Comparison of ENCODE assay signal across 8 mouse cellular contexts in the genomic region with DNA sequence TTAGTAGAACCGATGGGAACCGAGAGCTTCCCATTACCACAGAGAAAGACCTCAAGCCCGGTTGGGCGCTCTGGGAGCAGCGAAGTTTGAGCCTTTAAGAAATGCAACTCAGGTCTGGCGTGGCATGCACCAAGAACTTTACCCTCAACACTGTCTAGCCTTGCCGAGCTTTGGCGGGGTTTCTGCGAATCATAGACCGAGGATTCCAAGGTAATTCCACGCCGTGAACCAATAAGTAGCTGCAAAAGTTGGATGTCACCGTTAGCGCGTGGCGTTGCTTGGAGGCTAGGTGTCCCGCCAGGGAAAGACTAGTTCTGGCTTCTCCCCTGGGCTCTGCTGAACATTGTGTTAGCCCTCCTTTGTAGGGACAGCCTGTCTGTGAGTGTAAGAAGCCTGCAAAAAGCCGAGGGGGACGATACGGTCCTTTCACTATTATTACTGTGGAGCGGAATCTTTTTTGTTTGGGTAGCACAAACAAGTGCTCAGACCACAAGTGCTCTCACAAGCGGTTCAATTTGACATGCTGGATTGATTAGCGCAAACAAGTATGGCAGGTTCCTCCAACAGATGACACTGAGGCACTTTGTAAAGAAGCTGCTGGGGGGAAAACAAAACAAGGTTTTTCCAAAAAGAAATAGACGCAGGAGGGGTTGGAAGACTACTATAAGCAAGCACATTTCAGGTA. TPM values are rescaled to one million over a fixed set of nuclear protein-coding genes. Genes with fewer than 3 reads are reported as not detected.
DNase-seq lines count a peak whose midpoint lies in the region; ATAC-seq and TF ChIP-seq lines count a peak whose summit lies in the region.

No protein-coding gene starts in this region.

- WGBS in forebrain, embryonic 11.5 days: under 1% methylated on average over 24 of the region's 24 CpGs
- under 1% methylated on average over 24 of the region's 24 CpGs for WGBS in hindbrain, embryonic 16.5 days
- 3% methylated on average over 24 of the region's 24 CpGs for WGBS in liver, embryonic 11.5 days
- WGBS in neural tube, embryonic 11.5 days: under 1% methylated on average over 24 of the region's 24 CpGs

- H3K27ac ChIP-seq in ES-E14 (ENCODE audit: insufficient read depth, low read depth, low read length, poor library complexity, severe bottlenecking): no peak overlapping the region
- H3K27ac ChIP-seq in forebrain, embryonic 11.5 days (ENCODE audit: low read depth, low read length): no peak overlapping the region
- H3K27ac ChIP-seq in hindbrain, embryonic 16.5 days (ENCODE audit: low read depth, low read length): peak overlapping the region; percentile 49; the same call in 1 of the 2 replicates
- peak overlapping the region; percentile 32; the same call in 1 of the 2 replicates for H3K27ac ChIP-seq in liver, embryonic 11.5 days (ENCODE audit: low read depth, low read length)
- H3K27ac ChIP-seq in neural tube, embryonic 11.5 days (ENCODE audit: low read depth, low read length): no peak overlapping the region

- peak overlapping the region; percentile 85 for H3K4me2 ChIP-seq in forebrain, embryonic 11.5 days (ENCODE audit: low read depth, low read length, severe bottlenecking)
- H3K4me2 ChIP-seq in hindbrain, embryonic 16.5 days (ENCODE audit: low read length): peak overlapping the region; percentile 74
- H3K4me2 ChIP-seq in liver, embryonic 11.5 days: peak overlapping the region; percentile 84
- H3K4me2 ChIP-seq in neural tube, embryonic 11.5 days (ENCODE audit: low read depth): peak overlapping the region; percentile 90

- H3K79me3 ChIP-seq in C2C12 (ENCODE audit: low read depth): peaks cover 6% of the 10 kb centered on the region

- DNase-seq in ES-E14 (ENCODE audit: low read depth, low spot score): peak; percentile 31
- peak; percentile 60 for DNase-seq in forebrain, embryonic 11.5 days (ENCODE audit: low spot score)
- peak; percentile 45 for DNase-seq in liver, embryonic 11.5 days (ENCODE audit: low spot score)
- DNase-seq in neural tube, embryonic 11.5 days (ENCODE audit: low spot score): peak; percentile 65
- no peak for DNase-seq in left cerebral cortex, adult 11 months (ENCODE audit: low spot score)

- peaks cover 28% of the 10 kb centered on the region for H3K79me2 ChIP-seq in C2C12 (ENCODE audit: control insufficient read depth, insufficient read depth)

- TF ChIP-seq CTCF in C2C12 (IDR thresholded peaks at IDR 0.05; ENCODE audit: control insufficient read depth, insufficient read depth, insufficient read length): no peak

- H3ac ChIP-seq in C2C12 (ENCODE audit: control insufficient read depth, insufficient read length, low read depth): peak overlapping the region; percentile 90

- peaks cover 0 to 3% of the 10 kb centered on the region in 2 experiments; a peak in 1 of 4 replicates for H3K4me1 ChIP-seq in ES-E14 (ENCODE audit: control insufficient read depth in 2 of 2, insufficient read depth in 2 of 2, low read length in 2 of 2, poor library complexity in 1 of 2)
- H3K4me1 ChIP-seq in forebrain, embryonic 11.5 days (replicated peaks; ENCODE audit: control insufficient read depth, insufficient read depth, low read length): no peaks in the 10 kb centered on the region
- peaks cover 11% of the 10 kb centered on the region for H3K4me1 ChIP-seq in hindbrain, embryonic 16.5 days (ENCODE audit: control insufficient read depth, insufficient read depth, low read depth, low read length)
- no peaks in the 10 kb centered on the region; the same call in 1 of the 2 replicates for H3K4me1 ChIP-seq in liver, embryonic 11.5 days (replicated peaks; ENCODE audit: control insufficient read depth, insufficient read depth, low read length)
- no peaks in the 10 kb centered on the region for H3K4me1 ChIP-seq in neural tube, embryonic 11.5 days (ENCODE audit: control insufficient read depth, insufficient read depth, low read length)

- H3K9ac ChIP-seq in ES-E14 (ENCODE audit: insufficient read depth, low read depth, low read length, poor library complexity, severe bottlenecking): peak overlapping the region; percentile 60
- peak overlapping the region; percentile 61 for H3K9ac ChIP-seq in forebrain, embryonic 11.5 days (ENCODE audit: low read length)
- peak overlapping the region; percentile 53 for H3K9ac ChIP-seq in hindbrain, embryonic 16.5 days (ENCODE audit: low read depth, low read length)
- peak overlapping the region; percentile 69 for H3K9ac ChIP-seq in liver, embryonic 11.5 days (ENCODE audit: low read depth, low read length)
- H3K9ac ChIP-seq in neural tube, embryonic 11.5 days (ENCODE audit: low read length): peak overlapping the region; percentile 55

- H3K36me3 ChIP-seq in C2C12 (ENCODE audit: control insufficient read depth, insufficient read depth): no peaks in the 10 kb centered on the region
- no peaks in the 10 kb centered on the region for H3K36me3 ChIP-seq in ES-E14 (ENCODE audit: control insufficient read depth, insufficient read depth, low read length, poor library complexity, severe bottlenecking)
- H3K36me3 ChIP-seq in forebrain, embryonic 11.5 days (ENCODE audit: control insufficient read depth, insufficient read depth, low read length): no peaks in the 10 kb centered on the region
- H3K36me3 ChIP-seq in hindbrain, embryonic 16.5 days (ENCODE audit: control insufficient read depth, insufficient read depth, low read length): no peaks in the 10 kb centered on the region
- H3K36me3 ChIP-seq in liver, embryonic 11.5 days (ENCODE audit: control insufficient read depth, insufficient read depth, low read length): no peaks in the 10 kb centered on the region
- no peaks in the 10 kb centered on the region for H3K36me3 ChIP-seq in neural tube, embryonic 11.5 days (ENCODE audit: control insufficient read depth, insufficient read depth, low read length)

- H3K4me3 ChIP-seq in C2C12 (ENCODE audit: insufficient read depth, poor library complexity, severe bottlenecking) (peak overlapping the region; percentile 76), ES-E14 (ENCODE audit: insufficient read depth in 1 of 2, low read depth in 1 of 2, low read length in 2 of 2, poor library complexity in 1 of 2, severe bottlenecking in 1 of 2) (peak overlapping the region; percentile 76 to 94)
- H3K4me3 ChIP-seq in forebrain, embryonic 11.5 days (ENCODE audit: low read depth, low read length): peak overlapping the region; percentile 50
- peak overlapping the region; percentile 45 for H3K4me3 ChIP-seq in hindbrain, embryonic 16.5 days (ENCODE audit: low read length)
- H3K4me3 ChIP-seq in liver, embryonic 11.5 days (ENCODE audit: low read depth, low read length): peak overlapping the region; percentile 68
- H3K4me3 ChIP-seq in neural tube, embryonic 11.5 days (ENCODE audit: low read depth, low read length): peak overlapping the region; percentile 61

- H3K9me3 ChIP-seq in ES-E14 (ENCODE audit: control insufficient read depth, insufficient read depth, low read depth, low read length): no peaks in the 10 kb centered on the region
- H3K9me3 ChIP-seq in forebrain, embryonic 11.5 days (ENCODE audit: control insufficient read depth, low read length): no peaks in the 10 kb centered on the region
- no peaks in the 10 kb centered on the region for H3K9me3 ChIP-seq in hindbrain, embryonic 16.5 days (ENCODE audit: control insufficient read depth, low read length)
- H3K9me3 ChIP-seq in liver, embryonic 11.5 days (ENCODE audit: control insufficient read depth, low read length): no peaks in the 10 kb centered on the region
- H3K9me3 ChIP-seq in neural tube, embryonic 11.5 days (ENCODE audit: control insufficient read depth, low read length): no peaks in the 10 kb centered on the region

- in situ Hi-C loops in ES-E14 (cut with MboI; ENCODE audit: low sequenced_read_pairs in 2 of 2, unreplicated experiment in 2 of 2): loop anchor here in 1 of 2 experiments (10.0 kb wide), 1 partner anchor 115 kb away; a partner anchor contains a TSS

- no peaks in the 10 kb centered on the region for H3K27me3 ChIP-seq in C2C12 (ENCODE audit: control insufficient read depth, insufficient read depth, insufficient read length)
- H3K27me3 ChIP-seq in forebrain, embryonic 11.5 days (ENCODE audit: control insufficient read depth, insufficient read depth, low read length): 0 out of 2 replicates have a peak, but pooled peaks cover 2% of the 10 kb centered on the region
- peaks cover 4% of the 10 kb centered on the region; the same call in 1 of the 2 replicates for H3K27me3 ChIP-seq in hindbrain, embryonic 16.5 days (replicated peaks; ENCODE audit: control insufficient read depth, insufficient read depth, low read length)
- peaks cover 23% of the 10 kb centered on the region for H3K27me3 ChIP-seq in liver, embryonic 11.5 days (replicated peaks; ENCODE audit: control insufficient read depth, insufficient read depth, low read length)
- no peaks in the 10 kb centered on the region for H3K27me3 ChIP-seq in neural tube, embryonic 11.5 days (ENCODE audit: control insufficient read depth, insufficient read depth, low read length)

- no peak; the same call in 1 of the 2 replicates for ATAC-seq in forebrain, embryonic 11.5 days (replicated peaks; ENCODE audit: low FRiP score)
- ATAC-seq in hindbrain, embryonic 16.5 days: no peak
- ATAC-seq in liver, embryonic 11.5 days (replicated peaks; ENCODE audit: low FRiP score): no peak
- ATAC-seq in neural tube, embryonic 11.5 days (ENCODE audit: insufficient read depth, low FRiP score, low TSS enrichment): no peak
- no peak for ATAC-seq in megakaryocyte-erythroid progenitor cell, adult 5-6 weeks (replicated peaks; ENCODE audit: low FRiP score, low TSS enrichment, poor library complexity, severe bottlenecking)

RNA-seq across cellular contexts. Expression of a gene that starts 0.6 kb away (rescaled TPM):
- 4.0 TPM for polyA plus RNA-seq in C2C12 (2012; fragmentation: generic; extraction: Trizol)
- 3.3 and 6.0 TPM in 2 replicates for total RNA-seq in ES-E14 (2012; rRNA removed)
- 4.4 and 4.5 TPM in 2 replicates for polyA plus RNA-seq in forebrain, embryonic 11.5 days (2014; fragmentation: Nextera tagmentation; extraction: Ambion mirVana)
- polyA plus RNA-seq in hindbrain, embryonic 16.5 days (2015; fragmentation: Nextera tagmentation; extraction: Ambion mirVana): 2.8 and 3.4 TPM in 2 replicates
- polyA plus RNA-seq in liver, embryonic 11.5 days (2014; fragmentation: Nextera tagmentation; extraction: Ambion mirVana): 4.9 and 6.6 TPM in 2 replicates
- 4.0 and 5.0 TPM in 2 replicates for polyA plus RNA-seq in neural tube, embryonic 11.5 days (2014; fragmentation: Nextera tagmentation; extraction: Ambion mirVana)
- total RNA-seq in megakaryocyte-erythroid progenitor cell, adult 5-6 weeks (2014; fragmentation: Nextera tagmentation): not detected in 2 replicates
- total RNA-seq in megakaryocyte-erythroid progenitor cell, adult 5-6 weeks (2017): 0.27 TPM in 1 of 2 replicates, not detected in the other

RNA-seq across cellular contexts. Expression of a gene that starts 12.2 kb away (rescaled TPM):
- 45.3 TPM for polyA plus RNA-seq in C2C12 (2012; fragmentation: generic; extraction: Trizol)
- 93.3 and 102 TPM in 2 replicates for total RNA-seq in ES-E14 (2012; rRNA removed)
- polyA plus RNA-seq in forebrain, embryonic 11.5 days (2014; fragmentation: Nextera tagmentation; extraction: Ambion mirVana): 104 and 120 TPM in 2 replicates
- 36.6 and 40.7 TPM in 2 replicates for polyA plus RNA-seq in hindbrain, embryonic 16.5 days (2015; fragmentation: Nextera tagmentation; extraction: Ambion mirVana)
- 88.6 and 98.9 TPM in 2 replicates for polyA plus RNA-seq in liver, embryonic 11.5 days (2014; fragmentation: Nextera tagmentation; extraction: Ambion mirVana)
- 94.1 and 98.8 TPM in 2 replicates for polyA plus RNA-seq in neural tube, embryonic 11.5 days (2014; fragmentation: Nextera tagmentation; extraction: Ambion mirVana)
- total RNA-seq in megakaryocyte-erythroid progenitor cell, adult 5-6 weeks (2014; fragmentation: Nextera tagmentation): 154 and 186 TPM in 2 replicates
- 110 and 152 TPM in 2 replicates for total RNA-seq in megakaryocyte-erythroid progenitor cell, adult 5-6 weeks (2017)

Comparison
In these comparisons a context has a peak if more than half of its experiments do, and no peak if none do; other contexts are left out.
1. H3K27ac ChIP-seq: peak in hindbrain, embryonic 16.5 days (single experiment) and liver, embryonic 11.5 days (single experiment); none in ES-E14 (single experiment), forebrain, embryonic 11.5 days (single experiment) and neural tube, embryonic 11.5 days (single experiment).
2. Peak in every context shown above with its lines, with median percentiles within 50 percentile points of each other: H3K4me3 ChIP-seq, H3K9ac ChIP-seq and H3K4me2 ChIP-seq.